Mouse (Mus musculus) bone marrow, adult 2 months (tissue): ENCODE measurements at regions not wholly inside any gene's neighbourhood (a gene's known extent, or its start where the extent isn't known, plus 50 kb on each side); places are given as distances from the start of the nearest gene placed in this dataset.

Source experiments
- CTCF ChIP-seq: fragments of 200-500 bp; IDR thresholded peaks from 2 replicates; pipeline ENCODE4 v1.5.1; 2011; ENCODE audit warnings: low read length, control low read depth; ENCODE audit not compliant: control insufficient read depth, insufficient read depth
- POLR2A ChIP-seq: fragments of 200-500 bp; IDR thresholded peaks from 2 replicates; pipeline ENCODE4 v1.6.1; 2011; ENCODE audit warnings: low read depth, mild to moderate bottlenecking, control low read depth, low read length, borderline replicate concordance; ENCODE audit not compliant: control insufficient read depth

DNA sequence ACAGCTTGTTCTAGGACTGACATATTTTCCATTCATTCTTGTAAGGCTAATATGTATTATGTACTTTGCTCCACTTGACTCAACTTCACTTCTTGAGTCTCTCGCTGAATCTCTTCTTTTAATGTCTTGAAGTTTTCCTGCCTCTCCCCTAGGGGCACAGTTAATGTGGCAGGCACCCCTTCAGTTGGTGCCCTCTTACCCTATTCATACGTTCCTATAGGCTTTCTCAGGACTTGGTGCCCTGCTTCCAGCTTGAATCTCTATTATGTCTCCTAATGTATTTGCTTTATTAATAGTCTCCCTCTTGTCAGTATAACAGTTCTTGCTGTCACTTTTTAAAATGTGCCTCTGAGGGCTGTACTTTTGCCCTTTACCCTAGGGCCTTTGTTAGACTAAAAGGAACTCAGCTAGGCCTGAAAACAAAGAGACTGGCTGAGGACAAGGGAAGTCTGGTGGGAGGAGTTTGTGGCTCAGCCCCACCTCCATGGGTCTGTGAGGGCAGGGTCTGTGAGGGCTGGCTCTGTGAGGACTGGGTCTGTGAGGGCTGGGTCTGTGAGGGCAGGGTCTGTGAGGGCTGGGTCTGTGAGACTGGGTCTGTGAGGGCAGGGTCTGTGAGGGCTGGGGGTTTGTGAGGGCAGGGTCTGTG lies 362.9 kb upstream of the Nr5a2 start:
- TF ChIP-seq CTCF (no peak), POLR2A (no peak)
